Mouse (Mus musculus) forebrain, postnatal 0 days (tissue): ENCODE measurements around the gene Ror2. TPM values are rescaled to one million over a fixed set of nuclear protein-coding genes. Genes with fewer than 3 reads are reported as not detected.

ENCODE experiments used
- ATAC-seq: fragments of 200-750 bp; cut with Nextera tagmentation; 2 replicates; pipeline ENCODE4 v1.8.0; 2017; ENCODE audit warnings: mild to moderate bottlenecking, moderate library complexity
- DNase-seq: peaks from one replicate; pipeline ENCODE4 v3.0.0-alpha.2; 2015
- H3K27ac ChIP-seq: fragments of 300-500 bp; sonication (generic); 2 replicates; pipeline ENCODE4 v1.5.1; 2014; ENCODE audit warnings: low read depth, mild to moderate bottlenecking, antibody characterized with exemption, low read length, moderate library complexity, mixed read lengths
- H3K27me3 ChIP-seq: fragments of 300-500 bp; sonication (generic); 2 replicates; pipeline ENCODE4 v1.6.1; 2014; ENCODE audit warnings: mild to moderate bottlenecking, low read length, mixed read lengths; ENCODE audit not compliant: insufficient read depth
- H3K36me3 ChIP-seq: fragments of 300-500 bp; sonication (generic); 2 replicates; pipeline ENCODE4 v1.6.1; 2014; ENCODE audit warnings: mild to moderate bottlenecking, moderate library complexity; ENCODE audit not compliant: insufficient read depth
- H3K4me1 ChIP-seq: fragments of 300-500 bp; sonication (generic); 2 replicates; pipeline ENCODE4 v1.6.1; 2014; ENCODE audit warnings: antibody characterized with exemption; ENCODE audit not compliant: insufficient read depth
- H3K4me2 ChIP-seq: fragments of 300-500 bp; sonication (generic); 2 replicates; pipeline ENCODE4 v1.6.1; 2014; ENCODE audit warnings: low read depth, mild to moderate bottlenecking, moderate library complexity
- H3K4me3 ChIP-seq: fragments of 300-500 bp; sonication (generic); 2 replicates; pipeline ENCODE4 v1.5.1; 2014; ENCODE audit warnings: low read depth, low read length, mixed read lengths
- H3K9ac ChIP-seq: fragments of 300-500 bp; sonication (generic); 2 replicates; pipeline ENCODE4 v1.6.1; 2014; ENCODE audit warnings: mild to moderate bottlenecking
- H3K9me3 ChIP-seq: fragments of 300-500 bp; sonication (generic); 2 replicates; pipeline ENCODE4 v1.6.1; 2016; ENCODE audit warnings: low read length
- CTCF ChIP-seq: sonication (generic); IDR thresholded peaks from 2 replicates; pipeline ENCODE4 v1.5.1; 2016; ENCODE audit warnings: antibody characterized with exemption, control low read depth, low read depth
- WGBS: fragments of 180-500 bp; shearing (Covaris S2); extraction: QIAGEN DNeasy Blood & Tissue Kit; methylation state at CpG from one replicate; pipeline ENCODE4 v1.1.7; 2014; 5-methylcytosine and 5-hydroxymethylcytosine counted together
- polyA plus RNA-seq: library from polyadenylated mRNA; unstranded; fragments of >200 nt; fragmentation: Nextera tagmentation; extraction: Ambion mirVana; gene quantifications from 2 replicates; pipeline ENCODE4 v1.2.1, GENCODE M21; 2015
- total RNA-seq: library from RNA; depleted of rRNA; stranded (reverse); fragments of >200 nt; gene quantifications from 2 replicates; pipeline ENCODE4 v1.2.3, GENCODE M21; 2014

Ror2 gene
- total and polyA plus RNA-seq, 2 experiments from 2014 or later = 1.8 to 5.3 TPM

DNA sequence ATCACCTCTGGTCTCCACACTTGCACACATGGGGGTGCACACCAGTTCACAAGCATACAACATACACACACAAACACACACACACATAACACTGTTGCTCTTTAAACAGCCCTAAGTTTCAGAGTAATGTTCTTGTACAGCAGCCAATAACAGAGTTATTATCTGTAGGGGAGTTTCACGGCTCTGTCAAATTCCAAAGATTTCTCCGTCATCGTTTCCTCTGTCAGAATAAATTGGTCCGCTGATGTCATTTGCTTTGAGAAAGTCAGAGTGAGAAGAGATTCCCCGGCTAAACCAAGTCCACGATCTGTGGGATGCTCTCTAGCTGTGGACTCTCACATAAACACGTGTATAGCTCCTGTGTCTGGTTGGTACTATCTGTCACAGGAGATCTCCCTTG lies 59.5 kb downstream of the Ror2 start:
- WGBS = 57% methylated on average over 7 of the region's 7 CpGs
- H3K27ac ChIP-seq = no peak overlapping the region
- TF ChIP-seq CTCF = no peak
- no peaks in the 10 kb centered on the region for H3K36me3 ChIP-seq
- H3K4me1 ChIP-seq = peaks cover 3% of the 10 kb centered on the region; the same call in 1 of the 2 replicates
- no peak overlapping the region for H3K4me2 ChIP-seq
- no peak overlapping the region for H3K9ac ChIP-seq
- DNase-seq = no peak
- H3K4me3 ChIP-seq = no peak overlapping the region
- H3K27me3 ChIP-seq = no peaks in the 10 kb centered on the region
- H3K9me3 ChIP-seq = 0 out of 2 replicates have a peak, but pooled peaks cover 8% of the 10 kb centered on the region
- no peak for ATAC-seq

DNA sequence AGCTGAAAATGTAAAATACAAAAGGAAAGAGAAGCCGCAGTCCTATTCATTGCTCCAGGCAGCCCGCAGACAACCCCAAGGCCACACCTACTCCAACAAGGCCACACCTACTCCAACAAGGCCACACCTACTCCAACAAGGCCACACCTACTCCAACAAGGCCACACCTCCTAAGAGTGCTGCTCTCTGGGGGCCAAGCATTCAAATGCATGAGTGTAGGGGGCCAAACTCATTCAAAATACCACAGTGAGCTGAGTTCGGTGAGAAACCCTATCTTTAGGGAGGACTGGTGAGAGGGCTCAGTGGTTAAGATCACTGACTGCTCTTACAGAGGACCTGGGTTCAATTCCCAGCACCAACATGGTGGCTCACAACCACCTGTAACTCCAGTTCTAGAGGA lies 60.0 kb downstream of the Ror2 start:
- Histone ChIP-seq H3K4me3 (no peak overlapping the region), H3K36me3 (no peaks in the 10 kb centered on the region), H3K27ac (no peak overlapping the region), H3K9ac (no peak overlapping the region), H3K4me2 (no peak overlapping the region), H3K4me1 (no peaks in the 10 kb centered on the region), H3K27me3 (no peaks in the 10 kb centered on the region), H3K9me3 (0 out of 2 replicates have a peak, but pooled peaks cover 8% of the 10 kb centered on the region)
- ATAC-seq = no peak
- TF ChIP-seq CTCF = no peak
- DNase-seq = no peak
- 98% methylated on average over 3 of the region's 3 CpGs for WGBS

DNA sequence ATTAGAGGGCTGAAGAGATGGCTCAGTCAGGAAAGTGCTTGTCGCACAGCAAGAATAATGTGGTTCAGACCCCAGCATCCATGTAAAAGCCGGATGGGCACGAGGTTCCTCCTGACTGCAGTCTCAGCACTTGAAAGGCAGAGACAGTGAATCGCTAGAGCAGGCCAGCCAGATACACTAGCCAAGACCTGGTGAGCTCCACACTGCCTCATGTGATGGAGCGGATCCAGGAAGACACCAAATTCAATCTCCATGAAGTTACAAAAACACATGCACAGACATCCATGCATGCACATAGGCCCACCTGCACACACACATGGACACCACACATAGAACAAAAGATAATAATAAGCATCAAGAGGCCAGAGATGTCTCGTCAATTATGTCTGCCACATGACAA lies 64.7 kb downstream of the Ror2 start:
- H3K27me3 ChIP-seq = no peaks in the 10 kb centered on the region
- H3K36me3 ChIP-seq = no peaks in the 10 kb centered on the region
- DNase-seq (no peak), ATAC-seq (no peak)
- H3K9me3 ChIP-seq = 0 out of 2 replicates have a peak, but pooled peaks cover 8% of the 10 kb centered on the region
- no peak for TF ChIP-seq CTCF
- H3K4me2 ChIP-seq = no peak overlapping the region
- no peak overlapping the region for H3K9ac ChIP-seq
- no peak overlapping the region for H3K4me3 ChIP-seq
- no peak overlapping the region for H3K27ac ChIP-seq
- WGBS = 83% methylated on average over 6 of the region's 6 CpGs
- H3K4me1 ChIP-seq = no peaks in the 10 kb centered on the region

GRCm38 (mm10) chr13:53219889-53220288 lies 66.0 kb downstream of the Ror2 start:
- no peak for TF ChIP-seq CTCF
- H3K27ac ChIP-seq = no peak overlapping the region
- 88% methylated on average over 10 of the region's 10 CpGs for whole genome bisulfite sequencing
- H3K4me3 ChIP-seq = no peak overlapping the region
- H3K9ac ChIP-seq = no peak overlapping the region
- H3K36me3 ChIP-seq = no peaks in the 10 kb centered on the region
- no peak for ATAC-seq
- no peak for DNase-seq
- H3K9me3 ChIP-seq = 0 out of 2 replicates have a peak, but pooled peaks cover 8% of the 10 kb centered on the region
- no peak overlapping the region for H3K4me2 ChIP-seq
- no peaks in the 10 kb centered on the region for H3K4me1 ChIP-seq
- no peaks in the 10 kb centered on the region for H3K27me3 ChIP-seq

DNA sequence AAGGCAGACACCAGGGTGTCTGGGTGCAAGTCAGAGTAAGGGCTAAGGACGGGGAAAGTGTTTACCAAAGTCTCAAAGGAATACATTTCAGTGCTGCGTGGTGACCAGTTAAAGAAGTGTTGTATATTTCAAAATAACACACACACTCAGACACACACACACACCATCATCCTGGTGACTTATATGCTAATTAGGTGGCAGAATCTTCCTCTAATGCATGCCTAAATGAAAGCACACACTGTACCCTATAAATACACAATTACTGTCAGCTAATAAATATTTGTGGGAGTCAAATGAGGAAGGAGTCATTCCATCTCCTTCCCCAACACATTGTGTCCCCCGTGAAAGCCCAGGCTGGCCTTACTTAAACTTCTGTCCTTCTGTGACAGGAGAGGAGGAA lies 66.5 kb downstream of the Ror2 start:
- H3K4me1 ChIP-seq = no peaks in the 10 kb centered on the region
- DNase-seq (no peak), ATAC-seq (no peak)
- no peak overlapping the region for H3K4me2 ChIP-seq
- H3K4me3 ChIP-seq = no peak overlapping the region
- 81% methylated on average over 3 of the region's 3 CpGs for WGBS
- no peaks in the 10 kb centered on the region for H3K27me3 ChIP-seq
- 0 out of 2 replicates have a peak, but pooled peaks cover 5% of the 10 kb centered on the region for H3K9me3 ChIP-seq
- no peak overlapping the region for H3K27ac ChIP-seq
- H3K36me3 ChIP-seq = no peaks in the 10 kb centered on the region
- no peak overlapping the region for H3K9ac ChIP-seq
- TF ChIP-seq CTCF = no peak

GRCm38 (mm10) chr13:53217396-53217975 lies 68.4 kb downstream of the Ror2 start:
- no peak overlapping the region for H3K9ac ChIP-seq
- H3K36me3 ChIP-seq = no peaks in the 10 kb centered on the region
- ATAC-seq = no peak; the same call in 1 of the 2 replicates
- H3K27ac ChIP-seq = no peak overlapping the region
- TF ChIP-seq CTCF = no peak
- no peaks in the 10 kb centered on the region for H3K4me1 ChIP-seq
- no peaks in the 10 kb centered on the region for H3K27me3 ChIP-seq
- no peak for DNase-seq
- no peaks in the 10 kb centered on the region for H3K9me3 ChIP-seq
- WGBS = 59% methylated on average over 6 of the region's 6 CpGs
- no peak overlapping the region for H3K4me3 ChIP-seq
- no peak overlapping the region for H3K4me2 ChIP-seq

- H3K4me3 ChIP-seq = peak overlapping the region; percentile 21; the same call in 1 of the 2 replicates
- H3K27ac ChIP-seq = no peak overlapping the region
- WGBS = 9% methylated on average over 19 of the region's 19 CpGs
- H3K36me3 ChIP-seq = no peaks in the 10 kb centered on the region
- TF ChIP-seq CTCF = no peak
- no peaks in the 10 kb centered on the region for H3K9me3 ChIP-seq
- H3K4me2 ChIP-seq = peak overlapping the region; percentile 39
- peak overlapping the region; percentile 51 for H3K9ac ChIP-seq
- ATAC-seq (peak; percentile 86), DNase-seq (peak; percentile 26)
- H3K4me1 ChIP-seq = no peaks in the 10 kb centered on the region
- no peaks in the 10 kb centered on the region for H3K27me3 ChIP-seq
Measured at GRCm38 (mm10) chr13:53211971-53212733, 73.8 kb downstream of the Ror2 start.
